Comparison of ENCODE assay signal across 8 mouse cellular contexts in the genomic region with DNA sequence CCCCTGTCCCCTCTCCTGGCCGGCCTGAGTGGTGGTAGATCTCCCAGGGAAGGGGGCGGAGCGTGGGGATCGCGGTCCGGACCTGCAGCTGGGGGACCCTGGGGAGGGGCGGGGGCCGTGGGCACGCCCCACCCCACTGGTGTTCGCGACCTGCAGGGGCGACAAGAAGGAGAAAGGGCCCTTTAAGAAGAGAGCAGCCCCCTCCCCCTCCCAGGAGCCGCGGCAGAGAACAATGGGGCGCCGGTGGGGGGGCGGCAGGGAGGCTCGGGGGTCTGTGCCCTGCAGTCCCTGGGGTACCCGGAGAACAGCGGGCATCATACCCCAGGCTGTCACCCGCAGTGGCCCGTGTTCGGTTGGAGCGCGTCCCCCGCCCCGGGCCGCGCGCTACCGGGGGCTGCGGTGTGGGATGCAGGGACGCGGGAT. TPM values are rescaled to one million over a fixed set of nuclear protein-coding genes. Genes with fewer than 3 reads are reported as not detected.
A peak's percentile ranks its signal among the peaks of the same experiment; 100 is the strongest.
DNase-seq lines count a peak whose midpoint lies in the region; ATAC-seq lines count a peak whose summit lies in the region.

No protein-coding gene starts in this region.

- 4% methylated on average over 23 of the region's 34 CpGs for WGBS in intestine, embryonic 14.5 days

- peak; percentile 91 for DNase-seq in heart, adult 11 months
- no peak for DNase-seq in heart, postnatal 4 days
- peak; percentile 54 for DNase-seq in right cerebral cortex, postnatal 14 days
- no peak for DNase-seq in right cerebral cortex, adult 18-20 months
- no peak for DNase-seq in intestine, embryonic 14.5 days (ENCODE audit: low spot score)
- peak; percentile 50 for DNase-seq in retina, embryonic 14.5 days (ENCODE audit: low spot score)
- no peak for DNase-seq in urinary bladder, postnatal 36 days (ENCODE audit: low spot score in 2 of 2)
- DNase-seq in adrenal gland, postnatal 25 days, result no peak

- peaks cover 50% of the 10 kb centered on the region for H3K27me3 ChIP-seq in intestine, embryonic 14.5 days (replicated peaks; ENCODE audit: control insufficient read depth, insufficient read depth, low read length)

- H3K36me3 ChIP-seq in intestine, embryonic 14.5 days (ENCODE audit: control insufficient read depth, insufficient read depth, low read length), result no peaks in the 10 kb centered on the region

- ATAC-seq in intestine, embryonic 14.5 days (replicated peaks; ENCODE audit: low FRiP score, low TSS enrichment, low read depth), result no peak; the same call in 1 of the 2 replicates

- H3K4me3 ChIP-seq in intestine, embryonic 14.5 days (ENCODE audit: low read depth, low read length), result peak overlapping the region; percentile 45

- H3K27ac ChIP-seq in intestine, embryonic 14.5 days (ENCODE audit: low read depth), result no peak overlapping the region

- peaks cover 7% of the 10 kb centered on the region for H3K4me1 ChIP-seq in intestine, embryonic 14.5 days (replicated peaks; ENCODE audit: control insufficient read depth, insufficient read depth, low read length)

- H3K9me3 ChIP-seq in intestine, embryonic 14.5 days (ENCODE audit: control insufficient read depth, low read length), result no peaks in the 10 kb centered on the region

- peak overlapping the region; percentile 44 for H3K9ac ChIP-seq in intestine, embryonic 14.5 days (ENCODE audit: low read length)

- H3K4me2 ChIP-seq in intestine, embryonic 14.5 days (ENCODE audit: low read length), result peak overlapping the region; percentile 81

RNA-seq across cellular contexts. Expression of a gene that starts 0.9 kb away (rescaled TPM):
- 1 to 10 TPM in 1 of 2 experiments, under 1 TPM in 1; 0.97 to 1.5 TPM for total RNA-seq in heart, postnatal 4 days (2021)
- 3.7 and 4.0 TPM in 2 replicates for polyA plus RNA-seq in intestine, embryonic 14.5 days (2014; fragmentation: Nextera tagmentation; extraction: Ambion mirVana)
- 11.0 and 11.8 TPM in 2 replicates for total RNA-seq in adrenal gland, postnatal 25 days (2021)

RNA-seq across cellular contexts. Expression of a gene that starts 38.8 kb away (rescaled TPM):
- total RNA-seq in heart, postnatal 4 days (2021), result under 1 TPM in 1 of 2 experiments, not detected in 1; 0.24 TPM
- 0.26 and 0.50 TPM in 2 replicates for polyA plus RNA-seq in intestine, embryonic 14.5 days (2014; fragmentation: Nextera tagmentation; extraction: Ambion mirVana)
- total RNA-seq in adrenal gland, postnatal 25 days (2021), result 0.67 and 0.95 TPM in 2 replicates

Comparison
In these comparisons a context has a peak if more than half of its experiments do, and no peak if none do; other contexts are left out.
1. DNase-seq: peak in heart, adult 11 months (single experiment), right cerebral cortex, postnatal 14 days (single experiment) and retina, embryonic 14.5 days (single experiment); none in heart, postnatal 4 days (single experiment), right cerebral cortex, adult 18-20 months (single experiment), intestine, embryonic 14.5 days (single experiment), urinary bladder, postnatal 36 days (0 of 2) and adrenal gland, postnatal 25 days (single experiment).